Mouse (Mus musculus) kidney, embryonic 16.5 days (tissue): Measurements from ENCODE around the gene Dffa. TPM values are rescaled to one million over a fixed set of nuclear protein-coding genes. Genes with fewer than 3 reads are reported as not detected.
"Not testable (repeated sequence)": the region's sequence is repeated elsewhere in the genome, so short reads cannot be mapped to it uniquely, and the experiment has no call there.

Experiments
- ATAC-seq: fragments of 200-750 bp; cut with Nextera tagmentation; 2 replicates; pipeline ENCODE4 v1.8.0; 2017; ENCODE audit warnings: moderate TSS enrichment; ENCODE audit not compliant: low FRiP score, low TSS enrichment
- H3K27ac ChIP-seq: fragments of 300-500 bp; sonication (generic); 2 replicates; pipeline ENCODE4 v1.5.1; 2014; ENCODE audit warnings: low read length
- H3K27me3 ChIP-seq: fragments of 300-500 bp; sonication (generic); 2 replicates; pipeline ENCODE4 v1.6.1; 2014; ENCODE audit warnings: low read length, control low read depth, mixed read lengths; ENCODE audit not compliant: insufficient read depth
- H3K36me3 ChIP-seq: fragments of 300-500 bp; sonication (generic); 2 replicates; pipeline ENCODE4 v1.6.1; 2014; ENCODE audit warnings: low read length, control low read depth, mixed read lengths; ENCODE audit not compliant: insufficient read depth
- H3K4me1 ChIP-seq: fragments of 300-500 bp; sonication (generic); 2 replicates; pipeline ENCODE4 v1.6.1; 2014; ENCODE audit warnings: low read length, control low read depth, mixed read lengths; ENCODE audit not compliant: insufficient read depth
- H3K4me2 ChIP-seq: fragments of 300-500 bp; sonication (generic); replicated peaks from 2 replicates; pipeline ENCODE4 v1.6.1; 2014; ENCODE audit warnings: low read depth, low read length
- H3K4me3 ChIP-seq: fragments of 300-500 bp; sonication (generic); 2 replicates; pipeline ENCODE4 v1.5.1; 2014; ENCODE audit warnings: mild to moderate bottlenecking, low read length
- H3K9ac ChIP-seq: fragments of 300-500 bp; sonication (generic); replicated peaks from 2 replicates; pipeline ENCODE4 v1.6.1; 2014; ENCODE audit warnings: low read length
- H3K9me3 ChIP-seq: fragments of 300-500 bp; sonication (generic); 2 replicates; pipeline ENCODE4 v1.6.1; 2016; ENCODE audit warnings: low read length, control low read depth
- WGBS: fragments of 180-500 bp; shearing (Covaris S2); extraction: QIAGEN DNeasy Blood & Tissue Kit; methylation state at CpG from one replicate; pipeline ENCODE4 v1.1.7; 2014; 5-methylcytosine and 5-hydroxymethylcytosine counted together
- polyA plus RNA-seq: library from polyadenylated mRNA; unstranded; fragments of >200 nt; fragmentation: Nextera tagmentation; extraction: Ambion mirVana; gene quantifications from 2 replicates; pipeline ENCODE4 v1.2.1, GENCODE M21; 2015

The Dffa gene
- polyA plus RNA-seq, 1 experiment from 2014 or later, result 39.0 TPM

DNA sequence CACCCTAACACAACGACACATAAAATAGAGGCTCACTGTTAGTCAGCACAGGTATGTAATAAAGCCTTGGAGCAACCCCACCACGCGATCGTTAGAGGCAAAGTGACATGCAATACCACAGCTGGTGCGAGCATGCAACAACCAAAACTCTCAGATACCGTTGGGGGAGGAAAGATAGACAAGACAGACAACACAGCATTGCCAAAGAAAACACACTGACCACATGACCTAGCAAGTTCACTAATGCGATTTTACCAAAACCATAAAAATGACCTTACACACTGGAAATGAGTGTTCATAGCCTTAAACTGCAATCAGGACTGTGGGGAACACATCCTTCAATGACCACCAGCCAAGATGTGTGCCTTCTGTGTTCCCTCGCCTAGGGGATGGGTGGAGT lies 12.6 kb upstream of the Dffa start:
- no peak overlapping the region for H3K27ac ChIP-seq
- WGBS, result 42% methylated on average over 8 of the region's 8 CpGs
- no peak overlapping the region for H3K9ac ChIP-seq
- H3K4me2 ChIP-seq, result no peak overlapping the region
- ATAC-seq, result no peak
- no peaks in the 10 kb centered on the region for H3K4me1 ChIP-seq
- H3K36me3 ChIP-seq, result peaks cover 14% of the 10 kb centered on the region
- H3K27me3 ChIP-seq, result no peaks in the 10 kb centered on the region
- H3K9me3 ChIP-seq, result no peaks in the 10 kb centered on the region
- no peak overlapping the region for H3K4me3 ChIP-seq

DNA sequence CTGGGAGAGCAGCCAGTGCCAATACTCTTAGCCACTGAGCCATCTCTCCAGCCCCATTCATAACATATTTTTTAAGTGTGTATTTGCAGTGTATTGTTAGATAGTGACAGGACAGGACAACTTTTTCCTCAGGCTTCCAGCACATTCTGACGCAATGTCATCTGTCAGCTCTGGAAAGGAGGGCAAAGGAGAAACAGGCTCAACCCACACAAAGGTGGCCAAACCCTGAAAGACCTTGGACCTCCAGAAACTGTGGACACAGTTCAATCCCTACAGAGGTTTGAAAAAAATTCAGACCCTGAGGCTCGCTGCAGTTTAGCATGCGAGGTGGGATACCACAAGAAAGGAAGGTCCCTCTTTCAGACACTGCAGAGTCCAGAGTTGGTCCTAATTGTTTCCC lies 6.0 kb upstream of the Dffa start:
- Histone ChIP-seq H3K9ac (no peak overlapping the region), H3K4me3 (peak overlapping the region; percentile 100; the same call in 1 of the 2 replicates), H3K4me1 (peaks cover 12% of the 10 kb centered on the region), H3K9me3 (no peaks in the 10 kb centered on the region), H3K4me2 (peak overlapping the region; percentile 90), H3K36me3 (peaks cover 7% of the 10 kb centered on the region), H3K27me3 (no peaks in the 10 kb centered on the region), H3K27ac (no peak overlapping the region)
- no peak for ATAC-seq
- WGBS, result 74% methylated on average over 3 of the region's 3 CpGs

- peaks cover 4% of the 10 kb centered on the region; the same call in 1 of the 2 replicates for H3K36me3 ChIP-seq
- H3K4me2 ChIP-seq, result peak overlapping the region; percentile 90
- H3K4me3 ChIP-seq, result peak overlapping the region; percentile 100
- peaks cover 12% of the 10 kb centered on the region for H3K4me1 ChIP-seq
- H3K9ac ChIP-seq, result peak overlapping the region; percentile 96
- H3K27me3 ChIP-seq, result no peaks in the 10 kb centered on the region
- H3K9me3 ChIP-seq, result no peaks in the 10 kb centered on the region
- ATAC-seq, result no peak
- 7% methylated on average over 11 of the region's 11 CpGs for WGBS
- H3K27ac ChIP-seq, result no peak overlapping the region
These were observed 5.4 kb upstream of the Dffa start for GRCm38 (mm10) chr4:149098571-149098970.

DNA sequence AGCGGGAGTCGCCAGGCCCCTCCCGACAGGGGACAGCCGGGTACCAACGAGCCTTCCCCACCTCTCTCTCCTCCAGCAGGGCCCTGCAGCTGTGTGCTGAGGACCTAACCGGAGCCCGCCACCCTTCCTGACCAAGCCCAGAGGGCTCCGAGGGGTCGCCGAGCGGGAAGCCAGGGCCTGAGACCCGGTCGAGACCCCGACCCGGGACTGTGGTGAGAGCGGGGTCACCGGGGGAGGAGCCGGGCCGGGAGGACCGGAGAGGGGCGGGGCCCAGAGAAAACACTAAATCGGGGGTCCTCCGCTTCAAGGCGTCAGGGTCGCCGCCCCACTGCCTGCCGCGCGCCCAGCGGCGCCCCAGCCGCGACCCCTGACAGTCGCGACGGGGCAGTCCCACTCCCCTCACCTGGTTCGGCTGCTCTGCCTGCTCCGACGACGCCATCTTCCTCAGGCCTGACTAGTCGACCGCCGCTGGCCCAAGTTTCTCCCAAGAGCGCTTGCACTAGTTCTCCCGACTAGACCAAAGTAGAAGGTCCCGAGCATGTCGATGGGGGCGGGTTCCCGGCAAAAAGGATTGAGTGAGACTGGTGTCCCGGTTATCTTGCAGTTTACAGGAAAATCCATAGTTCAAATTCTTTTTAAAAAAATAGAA lies 4.5 kb upstream of the Dffa start, which contains the start of gene Pex14:
Gene Pex14, minus strand, starts transcription at position 508 of the 649 bp plus-strand sequence.
- Histone ChIP-seq H3K27ac (peak within 1 kb of the TSS; percentile 70), H3K36me3 (no peaks in the 10 kb centered on the region), H3K9me3 (no peaks in the 10 kb centered on the region), H3K9ac (peak within 1 kb of the TSS; percentile 96), H3K4me1 (peaks cover 13% of the 10 kb centered on the region), H3K4me3 (peak within 1 kb of the TSS; percentile 100), H3K4me2 (peak within 1 kb of the TSS; percentile 90), H3K27me3 (no peaks in the 10 kb centered on the region)
- ATAC-seq, result peak; percentile 77
- WGBS, result under 1% methylated on average over 50 of the region's 50 CpGs

- ATAC-seq, H3K4me2 ChIP-seq, H3K27ac ChIP-seq, H3K9me3 ChIP-seq, H3K9ac ChIP-seq, H3K36me3 ChIP-seq, H3K4me3 ChIP-seq, H3K27me3 ChIP-seq: not testable (repeated sequence)
- peaks cover 18% of the 10 kb centered on the region for H3K4me1 ChIP-seq
- 90% methylated on average over 12 of the region's 12 CpGs for WGBS
These were observed 3.5 kb upstream of the Dffa start for GRCm38 (mm10) chr4:149100449-149100848.

DNA sequence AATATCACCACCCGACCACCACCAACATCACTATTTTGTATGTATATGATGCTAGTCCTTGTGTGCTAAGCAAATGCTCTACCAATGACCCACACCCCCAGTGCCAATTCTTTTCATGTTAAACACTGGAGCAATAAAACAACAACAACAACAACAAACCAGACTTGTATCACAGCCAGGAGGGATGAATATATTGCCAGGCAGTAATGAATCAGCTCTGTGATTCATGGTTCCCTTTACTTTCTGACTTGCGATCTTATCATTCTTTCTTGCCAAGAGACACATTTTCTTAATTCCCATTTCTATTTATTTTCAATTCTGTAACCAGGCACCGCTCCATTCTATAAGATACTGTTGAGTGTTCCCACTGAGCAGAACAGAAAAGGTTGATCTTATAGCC lies 2.5 kb upstream of the Dffa start:
- 83% methylated on average over 3 of the region's 3 CpGs for WGBS
- H3K36me3 ChIP-seq, result no peaks in the 10 kb centered on the region
- no peak overlapping the region for H3K4me2 ChIP-seq
- H3K4me1 ChIP-seq, result peaks cover 18% of the 10 kb centered on the region
- no peaks in the 10 kb centered on the region for H3K27me3 ChIP-seq
- ATAC-seq, result no peak
- no peak overlapping the region for H3K9ac ChIP-seq
- H3K4me3 ChIP-seq, result no peak overlapping the region
- no peaks in the 10 kb centered on the region for H3K9me3 ChIP-seq
- H3K27ac ChIP-seq, result no peak overlapping the region

GRCm38 (mm10) chr4:149119978-149120562 lies 16.1 kb downstream of the Dffa start:
- H3K4me3 ChIP-seq, H3K27ac ChIP-seq, H3K9ac ChIP-seq, H3K9me3 ChIP-seq, H3K4me2 ChIP-seq, H3K36me3 ChIP-seq, H3K4me1 ChIP-seq, H3K27me3 ChIP-seq, ATAC-seq: not testable (repeated sequence)
- 85% methylated on average over 12 of the region's 12 CpGs for WGBS

DNA sequence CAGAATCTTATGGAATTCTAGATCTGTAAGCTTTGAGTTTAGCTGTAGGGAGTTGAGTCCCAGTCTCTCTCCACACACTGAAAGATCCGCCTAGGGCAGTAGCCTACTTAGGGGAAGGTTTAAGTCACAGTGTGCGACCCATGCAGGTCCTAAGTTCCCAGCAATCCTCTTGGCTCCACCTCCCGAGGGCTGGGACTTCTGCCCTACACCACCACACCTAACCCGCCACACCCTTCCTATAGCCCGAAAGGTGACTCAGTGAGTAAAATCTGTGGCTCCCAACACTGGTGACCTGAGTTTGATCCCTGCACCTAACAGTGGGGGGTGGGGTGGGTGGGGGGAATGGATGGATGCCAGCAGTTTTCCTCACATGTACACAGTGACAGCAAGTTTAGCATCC lies 19.5 kb downstream of the Dffa start:
- ATAC-seq, result no peak
- H3K4me3 ChIP-seq, result no peak overlapping the region

DNA sequence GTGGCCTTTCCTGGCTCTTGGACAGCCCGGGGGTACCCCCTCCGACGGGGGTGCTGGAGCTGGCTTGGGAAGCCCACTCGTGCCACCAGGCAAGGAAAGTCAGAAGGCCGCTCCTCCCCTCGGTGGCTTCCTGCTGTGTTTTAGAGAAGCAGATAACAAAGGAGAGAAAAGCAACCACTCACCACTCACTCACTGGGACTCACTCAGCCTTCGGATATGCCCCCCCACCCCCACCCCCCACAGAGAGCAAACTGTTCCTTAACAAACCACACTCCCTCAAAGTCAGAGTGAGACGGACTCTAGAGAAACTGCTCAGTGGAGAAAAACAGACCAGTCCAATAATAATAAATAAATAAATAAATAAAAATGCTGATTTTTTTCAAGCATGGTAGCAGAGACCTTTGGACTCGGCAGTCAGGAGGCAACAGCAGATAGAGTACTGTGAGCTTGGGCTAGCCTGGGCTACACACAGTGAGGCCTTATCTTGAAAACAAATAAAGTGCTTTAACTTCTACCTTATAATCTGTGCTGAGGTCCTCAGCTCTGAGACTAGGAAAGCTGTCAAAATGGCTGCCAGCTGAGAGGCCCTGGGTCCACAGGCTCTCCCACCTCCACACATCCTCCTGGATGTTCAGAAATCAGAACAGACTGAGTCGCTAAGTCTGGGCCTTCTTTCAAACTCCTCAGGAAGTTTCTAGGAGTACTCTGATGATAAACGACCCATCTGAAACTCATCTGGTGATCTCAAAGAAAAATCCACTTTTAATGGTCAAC lies 21.6 kb downstream of the Dffa start:
- Histone ChIP-seq H3K9me3 (no peaks in the 10 kb centered on the region), H3K4me3 (no peak overlapping the region), H3K27ac (no peak overlapping the region), H3K4me1 (peaks cover 7% of the 10 kb centered on the region; the same call in 1 of the 2 replicates), H3K4me2 (no peak overlapping the region), H3K9ac (no peak overlapping the region), H3K27me3 (no peaks in the 10 kb centered on the region), H3K36me3 (peaks cover 8% of the 10 kb centered on the region; the same call in 1 of the 2 replicates)
- peak; percentile 62; the same call in 1 of the 2 replicates for ATAC-seq
- 72% methylated on average over 11 of the region's 11 CpGs for WGBS

More for the DNA sequence above, 19.5 kb downstream of the Dffa start:
- WGBS, result 64% methylated on average over 5 of the region's 5 CpGs
- no peak overlapping the region for H3K27ac ChIP-seq
- peaks cover 7% of the 10 kb centered on the region; the same call in 1 of the 2 replicates for H3K4me1 ChIP-seq
- no peak overlapping the region for H3K4me2 ChIP-seq
- no peaks in the 10 kb centered on the region for H3K9me3 ChIP-seq
- no peak overlapping the region for H3K9ac ChIP-seq
- H3K36me3 ChIP-seq, result 0 out of 2 replicates have a peak, but pooled peaks cover 6% of the 10 kb centered on the region
- H3K27me3 ChIP-seq, result no peaks in the 10 kb centered on the region
